Mouse (Mus musculus): ENCODE data around the gene Tfr2. TPM values are rescaled to one million over a fixed set of nuclear protein-coding genes. Genes with fewer than 3 reads are reported as not detected.

The Tfr2 gene
- not detected for total RNA-seq (2021)
- long read RNA-seq, experiment 1: 0 reads
- long read RNA-seq, experiment 2: 0 reads

- peak; percentile 49 to 61 for DNase-seq
Observed at GRCm38 (mm10) chr5:137569665-137570064, at the start of gene Tfr2. Gene Tfr2 (plus strand): TSS chr5:137569840.

- DNase-seq: peak in 1 of 2 experiments; percentile 1
Observed at GRCm38 (mm10) chr5:137521861-137522260, 47.8 kb upstream of the Tfr2 start.

- DNase-seq: no peak
Observed at GRCm38 (mm10) chr5:137522711-137523110, 46.9 kb upstream of the Tfr2 start.

GRCm38 (mm10) chr5:137523396-137524250 is 46.0 kb upstream of the Tfr2 start:
- DNase-seq: peak in 1 of 2 experiments; percentile 7

DNA sequence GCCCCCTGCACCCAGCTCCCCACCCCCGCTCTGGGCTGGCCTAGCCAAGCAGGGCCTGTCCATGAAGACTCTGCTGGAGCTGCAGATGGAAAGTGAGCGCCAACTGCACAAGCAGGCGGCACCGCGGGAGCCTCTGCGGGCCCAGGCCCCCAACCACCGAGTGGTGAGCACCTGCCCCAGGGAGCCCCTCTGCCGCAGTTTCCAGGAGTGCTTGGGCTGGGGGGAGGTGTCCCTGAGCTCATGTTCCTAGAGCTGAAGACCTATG is 45.5 kb upstream of the Tfr2 start:
- no peak for DNase-seq

GRCm38 (mm10) chr5:137524671-137525070 is 45.0 kb upstream of the Tfr2 start:
- DNase-seq: peak in 1 of 2 experiments; percentile 7

DNA sequence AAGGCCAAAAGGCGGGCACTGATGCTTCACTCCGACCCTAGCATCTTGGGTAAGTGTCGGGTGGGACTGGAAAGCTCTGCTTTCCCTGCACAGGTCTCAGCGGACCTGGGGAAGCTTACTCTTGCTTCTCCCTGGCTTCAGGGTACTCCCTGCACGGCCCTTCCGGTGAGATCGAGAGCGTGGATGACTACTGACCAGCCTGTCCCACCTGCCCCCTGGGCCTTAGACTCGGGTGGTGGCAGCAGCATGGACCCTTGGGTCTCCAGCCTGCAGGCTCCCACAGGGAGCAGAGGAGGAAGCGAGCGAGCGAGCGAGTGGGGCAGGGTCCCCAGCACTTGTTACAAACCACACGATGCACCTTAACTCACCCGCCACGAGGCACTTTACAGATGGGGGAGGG is 44.1 kb upstream of the Tfr2 start:
- DNase-seq: no peak

GRCm38 (mm10) chr5:137526192-137526936 is 43.3 kb upstream of the Tfr2 start:
- DNase-seq: peak; percentile 42 to 46

DNA sequence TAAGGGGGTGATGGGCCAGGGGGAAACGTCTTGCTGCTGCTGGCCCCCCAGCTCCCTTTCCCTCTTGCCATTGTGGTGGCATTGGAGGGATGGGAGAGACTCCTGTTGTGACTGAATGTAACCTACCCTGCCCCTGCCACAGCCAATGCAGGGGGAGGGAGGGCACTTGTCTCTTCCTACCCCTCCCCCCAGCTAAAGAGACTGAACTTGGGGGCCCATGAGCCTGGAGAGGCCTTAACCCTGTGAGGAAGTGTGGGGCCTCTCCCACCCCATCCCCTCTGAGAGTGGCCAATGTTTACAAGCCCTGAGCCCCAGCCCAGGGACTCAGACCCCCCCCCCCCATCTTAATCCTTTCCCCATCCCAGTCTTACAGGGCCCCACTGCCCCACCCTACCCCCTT is 42.2 kb upstream of the Tfr2 start:
- no peak for DNase-seq

- peak in 1 of 2 experiments; percentile 22 for DNase-seq
Observed at GRCm38 (mm10) chr5:137528247-137528968, 41.2 kb upstream of the Tfr2 start.

DNA sequence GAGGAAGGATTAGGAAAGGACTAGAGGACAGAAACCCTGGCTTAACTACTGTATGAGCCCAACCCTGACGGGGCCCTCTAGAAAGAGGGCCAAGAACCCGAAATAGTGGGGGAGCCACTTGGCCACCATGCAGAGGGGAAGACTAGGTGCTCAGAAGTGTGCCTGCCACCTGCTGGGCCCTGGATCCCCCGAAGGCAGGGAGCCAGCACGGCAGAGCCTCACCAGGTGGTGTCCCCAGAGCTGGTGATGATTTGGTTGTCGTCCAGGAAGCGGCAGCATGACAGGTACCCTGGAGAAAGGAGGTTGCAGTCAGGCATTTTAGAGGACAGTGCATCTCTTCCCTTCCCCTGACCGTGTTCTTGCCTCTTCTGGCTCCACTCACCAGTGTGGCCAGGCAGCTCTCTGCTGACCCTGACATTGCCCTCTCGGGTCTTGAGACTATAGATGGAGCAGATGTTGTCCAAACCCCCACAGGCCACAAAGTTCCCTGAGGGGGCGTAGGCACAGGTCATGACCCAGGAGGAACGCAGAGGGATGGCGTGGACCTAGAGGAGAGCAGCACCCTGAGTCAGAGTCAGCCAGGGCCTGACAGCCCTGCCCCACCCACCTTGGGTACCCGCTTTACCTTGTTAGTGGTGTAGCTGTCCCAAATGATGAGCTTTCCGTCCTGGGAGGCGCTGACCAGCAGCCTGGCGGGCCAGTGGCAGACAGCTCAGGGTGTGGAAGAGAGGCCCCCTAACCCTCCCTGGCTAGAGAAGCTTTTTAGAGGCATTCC is 40.2 kb upstream of the Tfr2 start:
- DNase-seq: peak in 1 of 2 experiments; percentile 20

DNA sequence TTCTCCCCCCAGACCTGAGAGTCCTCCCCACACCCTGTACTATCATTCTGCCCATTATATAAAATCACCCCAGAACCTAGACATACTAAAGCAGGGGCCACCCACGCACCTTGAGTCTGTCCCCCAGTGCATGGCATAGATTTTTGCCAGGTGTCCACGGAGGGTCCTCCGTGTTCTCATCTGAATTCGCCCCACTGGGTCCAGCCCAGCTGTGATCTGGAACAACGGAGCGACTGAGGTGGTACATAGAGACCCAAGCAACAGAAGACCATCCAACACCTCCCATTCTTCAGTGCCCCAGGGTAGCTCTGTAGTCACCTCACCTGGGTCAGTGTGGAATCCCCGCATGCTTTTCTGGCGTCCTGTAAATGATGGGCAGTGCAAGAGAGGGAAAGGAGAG is 39.6 kb upstream of the Tfr2 start:
- DNase-seq: no peak

GRCm38 (mm10) chr5:137530588-137531413 is 38.8 kb upstream of the Tfr2 start:
- peak; percentile 79 to 88 for DNase-seq

GRCm38 (mm10) chr5:137531414-137532130 is 38.1 kb upstream of the Tfr2 start:
- peak; percentile 70 to 80 for DNase-seq

DNA sequence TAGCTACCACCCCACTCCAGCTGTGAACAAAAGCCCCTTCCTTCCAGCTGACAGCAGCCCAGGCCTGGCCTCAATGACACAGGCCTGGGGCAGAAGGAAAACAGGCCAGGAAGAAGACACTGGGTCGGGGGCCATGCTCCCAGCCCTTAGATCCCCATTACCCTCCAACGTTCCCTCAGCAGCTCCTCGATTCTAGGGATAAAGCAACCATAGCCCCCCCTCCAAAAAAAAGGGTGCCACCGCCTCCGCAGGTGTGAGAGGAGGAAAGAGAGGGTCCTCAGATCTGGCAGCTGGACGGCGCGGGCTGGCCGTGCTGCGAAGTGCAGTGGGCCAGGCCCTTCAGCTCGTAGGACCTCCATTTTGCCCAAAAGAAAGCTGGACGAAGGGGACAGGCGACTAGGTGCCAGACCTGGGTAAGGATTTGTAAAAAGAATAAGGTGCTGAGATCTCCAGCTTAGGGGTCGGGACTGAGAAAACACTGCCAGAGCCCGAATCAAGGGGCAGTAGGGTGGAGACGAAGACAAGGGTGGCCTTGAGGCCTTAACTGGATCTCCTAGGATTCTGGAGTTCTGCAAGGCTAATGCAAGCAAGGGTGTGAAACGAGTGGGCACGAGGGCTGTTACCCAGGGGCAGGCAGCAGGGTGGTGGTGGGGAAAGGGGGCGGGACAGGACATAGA is 37.4 kb upstream of the Tfr2 start:
- peak in 1 of 2 experiments; percentile 68 for DNase-seq

DNA sequence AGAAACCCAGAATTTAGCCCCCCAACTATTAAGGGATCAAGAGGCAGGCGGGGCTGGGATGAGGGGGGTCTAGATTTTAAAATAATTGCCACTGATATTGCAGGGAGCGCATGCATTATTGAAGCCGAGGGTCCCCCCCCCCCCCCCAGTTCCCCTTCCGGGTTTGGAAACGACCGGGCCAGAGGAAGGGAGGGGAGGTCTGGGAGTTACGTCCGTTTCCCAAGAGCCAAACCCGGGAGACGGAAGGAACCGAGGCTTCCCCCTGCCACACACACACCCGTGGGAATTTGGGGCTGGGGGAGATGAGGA is 36.9 kb upstream of the Tfr2 start:
- no peak for DNase-seq

DNA sequence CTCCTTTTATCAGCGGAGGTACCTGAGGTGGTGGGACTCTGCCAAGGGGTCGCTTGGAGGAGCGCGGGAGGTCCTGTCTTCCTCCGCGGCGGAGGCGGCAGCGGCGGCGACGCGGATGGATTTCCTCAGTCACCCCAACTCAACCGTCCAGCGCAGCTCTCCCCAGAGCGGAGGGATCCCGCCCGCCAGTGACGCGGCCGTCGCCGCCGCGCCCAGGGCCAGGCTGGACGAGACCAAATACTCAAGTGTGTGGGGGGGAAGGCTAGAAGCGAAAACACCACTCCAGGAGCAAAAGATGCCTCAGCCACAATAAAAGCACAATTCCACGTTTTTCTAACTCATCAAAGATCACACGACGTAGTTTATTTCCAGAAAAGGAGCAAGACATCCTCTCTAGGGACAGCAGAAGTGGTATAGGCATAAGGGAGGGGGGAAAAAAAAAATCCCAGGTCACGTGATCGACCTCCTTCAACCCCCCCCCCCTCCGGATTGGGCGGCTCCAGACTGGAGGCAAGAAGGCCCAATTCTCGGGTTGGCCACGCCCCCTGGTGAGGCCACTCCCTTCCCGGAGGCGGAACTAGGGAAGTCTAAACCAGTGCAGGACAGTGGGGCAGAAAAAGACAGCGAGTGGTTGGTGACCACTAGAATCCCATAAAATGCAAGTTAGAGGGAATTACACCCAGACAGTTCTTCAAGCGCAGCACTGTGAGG is 36.4 kb upstream of the Tfr2 start, which contains the start of the genes Epo and Gnb2:
Gene Epo (minus strand): TSS at position 126 of the 711 bp plus-strand sequence.
Gene Gnb2 (minus strand): TSS at position 394 of the 711 bp plus-strand sequence.
- peak; percentile 99 to 100 for DNase-seq

DNA sequence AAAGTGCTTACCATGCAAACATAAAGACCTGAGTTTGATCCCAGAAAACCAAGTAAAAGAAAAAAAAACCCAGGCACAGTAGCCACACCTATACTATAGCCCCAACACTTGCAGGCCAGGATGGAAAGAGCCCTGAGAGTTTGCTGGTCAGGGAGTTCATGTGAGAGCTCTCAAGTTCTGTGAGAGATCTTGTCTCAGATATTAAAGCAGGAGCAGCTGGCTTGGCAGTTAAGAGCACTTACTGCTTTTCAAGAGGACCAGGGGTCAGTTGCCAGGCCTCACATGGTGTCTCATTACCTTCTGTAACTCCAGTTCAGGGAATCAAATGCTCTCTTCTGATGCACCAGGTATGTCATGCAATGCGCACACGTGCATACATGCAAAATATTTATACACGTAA is 34.9 kb upstream of the Tfr2 start:
- DNase-seq: peak in 1 of 2 experiments; percentile 4

DNA sequence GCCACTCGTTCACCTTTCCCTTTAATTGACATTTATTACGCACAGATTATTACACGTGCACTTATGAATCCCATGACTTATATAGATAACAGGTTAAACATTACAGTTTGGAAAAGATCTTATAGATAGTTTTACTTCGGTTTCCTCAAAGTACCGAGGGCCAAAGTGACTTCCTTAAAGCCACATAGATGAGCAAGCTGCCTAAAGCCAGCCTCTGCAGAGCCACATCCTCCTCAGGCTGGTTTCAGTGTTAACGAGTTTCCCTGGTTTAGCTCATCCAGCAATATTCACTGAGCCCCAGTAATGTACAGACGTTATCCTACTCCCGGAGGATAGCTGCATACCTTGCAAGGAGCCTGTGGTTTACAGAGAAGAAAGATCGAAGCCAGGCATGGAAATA is 34.3 kb upstream of the Tfr2 start:
- DNase-seq: no peak
